Mouse (Mus musculus) layer of hippocampus, postnatal 10 days (tissue): ENCODE results near the gene Nrip1. TPM values are rescaled to one million over a fixed set of nuclear protein-coding genes. Genes with fewer than 3 reads are reported as not detected.

Experiments used
- DNase-seq, 2 experiments: peaks; one replicate each; pipeline ENCODE4 v3.0.0; 2021; ENCODE audit warnings: low spot score in 2 of 2
- total RNA-seq, 2 experiments: library from RNA; stranded (reverse); gene quantifications; 2 replicates each; pipeline ENCODE4 v1.2.3; 2021

Nrip1 gene
- total RNA-seq, 2 experiments from 2014 or later: 53.2 to 59.2 TPM

GRCm38 (mm10) chr16:76316940-76317822, 56.4 kb downstream of the Nrip1 start:
- DNase-seq: no peak

- no peak for DNase-seq
These were observed 58.0 kb downstream of the Nrip1 start for GRCm38 (mm10) chr16:76315642-76316041.

GRCm38 (mm10) chr16:76314013-76314950, 59.3 kb downstream of the Nrip1 start:
- no peak for DNase-seq

GRCm38 (mm10) chr16:76312887-76313420, 60.7 kb downstream of the Nrip1 start:
- no peak for DNase-seq

- DNase-seq: no peak
These were observed 62.8 kb downstream of the Nrip1 start for GRCm38 (mm10) chr16:76310791-76311190.

- no peak for DNase-seq
These were observed 63.3 kb downstream of the Nrip1 start for GRCm38 (mm10) chr16:76310286-76310685.

- DNase-seq: no peak
These were observed 64.3 kb downstream of the Nrip1 start for GRCm38 (mm10) chr16:76309280-76309679.

- no peak for DNase-seq
These were observed 66.6 kb downstream of the Nrip1 start for GRCm38 (mm10) chr16:76307039-76307438.

- DNase-seq: no peak
These were observed 67.2 kb downstream of the Nrip1 start for GRCm38 (mm10) chr16:76306446-76306845.

GRCm38 (mm10) chr16:76303436-76303835, 70.2 kb downstream of the Nrip1 start:
- no peak for DNase-seq

- DNase-seq: no peak
These were observed 71.9 kb downstream of the Nrip1 start for GRCm38 (mm10) chr16:76301728-76302050.

- no peak for DNase-seq
These were observed 72.4 kb downstream of the Nrip1 start for GRCm38 (mm10) chr16:76301037-76301727.

GRCm38 (mm10) chr16:76300452-76300851, 73.2 kb downstream of the Nrip1 start:
- DNase-seq: no peak

- DNase-seq: no peak
These were observed 74.1 kb downstream of the Nrip1 start for GRCm38 (mm10) chr16:76299511-76299910.

GRCm38 (mm10) chr16:76295322-76295721, 78.3 kb downstream of the Nrip1 start:
- DNase-seq: no peak

GRCm38 (mm10) chr16:76294550-76294949, 79.1 kb downstream of the Nrip1 start:
- no peak for DNase-seq

- DNase-seq: no peak
These were observed 79.7 kb downstream of the Nrip1 start for GRCm38 (mm10) chr16:76293765-76294463.

GRCm38 (mm10) chr16:76293176-76293575, 80.5 kb downstream of the Nrip1 start:
- DNase-seq: no peak

- DNase-seq: no peak
These were observed 81.0 kb downstream of the Nrip1 start for GRCm38 (mm10) chr16:76292656-76293055.

- DNase-seq: no peak
These were observed 82.3 kb downstream of the Nrip1 start for GRCm38 (mm10) chr16:76291366-76291765.

- DNase-seq: no peak
These were observed 84.1 kb downstream of the Nrip1 start for GRCm38 (mm10) chr16:76289495-76289894.
